Mouse (Mus musculus): Measurements from ENCODE around the gene Tmcc3. TPM values are rescaled to one million over a fixed set of nuclear protein-coding genes. Genes with fewer than 3 reads are reported as not detected.

Gene Tmcc3
- polyA plus RNA-seq, 1 experiment from 2014 or later: 2.8 TPM

GRCm38 (mm10) chr10:94294437-94294836, 17.3 kb upstream of the Tmcc3 start:
- Histone ChIP-seq H3K9ac (ENCODE audit: low read length) (peak overlapping the region; percentile 1; the same call in 1 of the 2 replicates), H3K4me3 (ENCODE audit: low read depth, low read length) (no peak overlapping the region), H3K4me2 (ENCODE audit: low read depth, low read length, severe bottlenecking) (no peak overlapping the region), H3K27me3 (ENCODE audit: control insufficient read depth, insufficient read depth, low read length) (no peaks in the 10 kb centered on the region), H3K4me1 (replicated peaks; ENCODE audit: control insufficient read depth, insufficient read depth, low read length) (peaks cover 6% of the 10 kb centered on the region; the same call in 1 of the 2 replicates), H3K36me3 (ENCODE audit: control insufficient read depth, insufficient read depth, low read length) (no peaks in the 10 kb centered on the region), H3K9me3 (ENCODE audit: control insufficient read depth, low read length) (no peaks in the 10 kb centered on the region), H3K27ac (ENCODE audit: low read depth, low read length) (peak overlapping the region; percentile 26; the same call in 1 of the 2 replicates)
- DNase-seq (ENCODE audit: low spot score) (no peak), ATAC-seq (replicated peaks; ENCODE audit: low FRiP score) (peak; percentile 55; the same call in 1 of the 2 replicates)
- 79% methylated on average over 5 of the region's 5 CpGs for WGBS

- Histone ChIP-seq H3K9ac (ENCODE audit: low read length) (peak overlapping the region; percentile 1; the same call in 1 of the 2 replicates), H3K36me3 (ENCODE audit: control insufficient read depth, insufficient read depth, low read length) (no peaks in the 10 kb centered on the region), H3K27ac (ENCODE audit: low read depth, low read length) (peak overlapping the region; percentile 37; the same call in 1 of the 2 replicates), H3K9me3 (ENCODE audit: control insufficient read depth, low read length) (no peaks in the 10 kb centered on the region), H3K4me2 (ENCODE audit: low read depth, low read length, severe bottlenecking) (no peak overlapping the region), H3K27me3 (ENCODE audit: control insufficient read depth, insufficient read depth, low read length) (no peaks in the 10 kb centered on the region), H3K4me3 (ENCODE audit: low read depth, low read length) (no peak overlapping the region), H3K4me1 (replicated peaks; ENCODE audit: control insufficient read depth, insufficient read depth, low read length) (peaks cover 6% of the 10 kb centered on the region; the same call in 1 of the 2 replicates)
- DNase-seq (ENCODE audit: low spot score): peak; percentile 56
- peak; percentile 79 for ATAC-seq (replicated peaks; ENCODE audit: low FRiP score)
- WGBS: 26% methylated on average over 6 of the region's 6 CpGs
These were observed 16.6 kb upstream of the Tmcc3 start for GRCm38 (mm10) chr10:94294933-94295750.

- no peaks in the 10 kb centered on the region for H3K9me3 ChIP-seq (ENCODE audit: control insufficient read depth, low read length)
- no peak for DNase-seq (ENCODE audit: low spot score)
- H3K27me3 ChIP-seq (ENCODE audit: control insufficient read depth, insufficient read depth, low read length): no peaks in the 10 kb centered on the region
- no peak overlapping the region for H3K4me3 ChIP-seq (ENCODE audit: low read depth, low read length)
- no peak overlapping the region for H3K9ac ChIP-seq (ENCODE audit: low read length)
- WGBS: 97% methylated on average over 5 of the region's 5 CpGs
- ATAC-seq (replicated peaks; ENCODE audit: low FRiP score): no peak
- H3K4me1 ChIP-seq (replicated peaks; ENCODE audit: control insufficient read depth, insufficient read depth, low read length): peaks cover 6% of the 10 kb centered on the region; the same call in 1 of the 2 replicates
- H3K27ac ChIP-seq (ENCODE audit: low read depth, low read length): no peak overlapping the region
- H3K36me3 ChIP-seq (ENCODE audit: control insufficient read depth, insufficient read depth, low read length): no peaks in the 10 kb centered on the region
- no peak overlapping the region for H3K4me2 ChIP-seq (ENCODE audit: low read depth, low read length, severe bottlenecking)
These were observed 15.7 kb upstream of the Tmcc3 start for GRCm38 (mm10) chr10:94295923-94296605.

GRCm38 (mm10) chr10:94298471-94298870, 13.3 kb upstream of the Tmcc3 start, which contains the start of gene Gm4792:
Gene Gm4792, minus strand, starts transcription at chr10:94298703.
- no peak for DNase-seq (ENCODE audit: low spot score)
- Histone ChIP-seq H3K9me3 (ENCODE audit: control insufficient read depth, low read length) (no peaks in the 10 kb centered on the region), H3K4me1 (replicated peaks; ENCODE audit: control insufficient read depth, insufficient read depth, low read length) (peaks cover 6% of the 10 kb centered on the region; the same call in 1 of the 2 replicates), H3K4me2 (ENCODE audit: low read depth, low read length, severe bottlenecking) (no peak within 1 kb of the TSS), H3K9ac (ENCODE audit: low read length) (no peak within 1 kb of the TSS), H3K27me3 (ENCODE audit: control insufficient read depth, insufficient read depth, low read length) (no peaks in the 10 kb centered on the region), H3K4me3 (ENCODE audit: low read depth, low read length) (no peak within 1 kb of the TSS), H3K36me3 (ENCODE audit: control insufficient read depth, insufficient read depth, low read length) (no peaks in the 10 kb centered on the region), H3K27ac (ENCODE audit: low read depth, low read length) (no peak within 1 kb of the TSS)
- ATAC-seq (replicated peaks; ENCODE audit: low FRiP score): no peak
- WGBS: 91% methylated on average over 3 of the region's 3 CpGs

- Histone ChIP-seq H3K4me1 (replicated peaks; ENCODE audit: control insufficient read depth, insufficient read depth, low read length) (peaks cover 6% of the 10 kb centered on the region; the same call in 1 of the 2 replicates), H3K9ac (ENCODE audit: low read length) (no peak overlapping the region), H3K27me3 (ENCODE audit: control insufficient read depth, insufficient read depth, low read length) (no peaks in the 10 kb centered on the region), H3K4me3 (ENCODE audit: low read depth, low read length) (no peak overlapping the region), H3K4me2 (ENCODE audit: low read depth, low read length, severe bottlenecking) (no peak overlapping the region), H3K9me3 (ENCODE audit: control insufficient read depth, low read length) (no peaks in the 10 kb centered on the region), H3K36me3 (ENCODE audit: control insufficient read depth, insufficient read depth, low read length) (no peaks in the 10 kb centered on the region), H3K27ac (ENCODE audit: low read depth, low read length) (no peak overlapping the region)
- DNase-seq (ENCODE audit: low spot score) (no peak), ATAC-seq (replicated peaks; ENCODE audit: low FRiP score) (no peak)
- 95% methylated on average over 2 of the region's 2 CpGs for WGBS
These were observed 12.4 kb upstream of the Tmcc3 start for GRCm38 (mm10) chr10:94299301-94299700.

GRCm38 (mm10) chr10:94304064-94304657, 7.6 kb upstream of the Tmcc3 start:
- no peaks in the 10 kb centered on the region for H3K36me3 ChIP-seq (ENCODE audit: control insufficient read depth, insufficient read depth, low read length)
- no peak for ATAC-seq (replicated peaks; ENCODE audit: low FRiP score)
- H3K27ac ChIP-seq (ENCODE audit: low read depth, low read length): no peak overlapping the region
- H3K27me3 ChIP-seq (ENCODE audit: control insufficient read depth, insufficient read depth, low read length): no peaks in the 10 kb centered on the region
- no peak overlapping the region for H3K4me2 ChIP-seq (ENCODE audit: low read depth, low read length, severe bottlenecking)
- WGBS: 72% methylated on average over 9 of the region's 9 CpGs
- no peak for DNase-seq (ENCODE audit: low spot score)
- H3K4me3 ChIP-seq (ENCODE audit: low read depth, low read length): no peak overlapping the region
- H3K9me3 ChIP-seq (ENCODE audit: control insufficient read depth, low read length): no peaks in the 10 kb centered on the region
- H3K4me1 ChIP-seq (replicated peaks; ENCODE audit: control insufficient read depth, insufficient read depth, low read length): no peaks in the 10 kb centered on the region
- H3K9ac ChIP-seq (ENCODE audit: low read length): no peak overlapping the region

- Histone ChIP-seq H3K4me1 (replicated peaks; ENCODE audit: control insufficient read depth, insufficient read depth, low read length) (no peaks in the 10 kb centered on the region), H3K27ac (ENCODE audit: low read depth, low read length) (no peak overlapping the region), H3K9ac (ENCODE audit: low read length) (no peak overlapping the region), H3K4me2 (ENCODE audit: low read depth, low read length, severe bottlenecking) (no peak overlapping the region), H3K4me3 (ENCODE audit: low read depth, low read length) (no peak overlapping the region), H3K27me3 (ENCODE audit: control insufficient read depth, insufficient read depth, low read length) (no peaks in the 10 kb centered on the region), H3K9me3 (ENCODE audit: control insufficient read depth, low read length) (no peaks in the 10 kb centered on the region; the same call in 1 of the 2 replicates), H3K36me3 (ENCODE audit: control insufficient read depth, insufficient read depth, low read length) (no peaks in the 10 kb centered on the region)
- ATAC-seq (replicated peaks; ENCODE audit: low FRiP score) (no peak), DNase-seq (ENCODE audit: low spot score) (no peak)
- 70% methylated on average over 5 of the region's 5 CpGs for WGBS
These were observed 6.2 kb upstream of the Tmcc3 start for GRCm38 (mm10) chr10:94305526-94305925.

GRCm38 (mm10) chr10:94310499-94311267, 1.1 kb upstream of the Tmcc3 start:
- Histone ChIP-seq H3K36me3 (ENCODE audit: control insufficient read depth, insufficient read depth, low read length) (no peaks in the 10 kb centered on the region), H3K9me3 (ENCODE audit: control insufficient read depth, low read length) (no peaks in the 10 kb centered on the region; the same call in 1 of the 2 replicates), H3K27ac (ENCODE audit: low read depth, low read length) (no peak overlapping the region), H3K9ac (ENCODE audit: low read length) (no peak overlapping the region), H3K27me3 (ENCODE audit: control insufficient read depth, insufficient read depth, low read length) (peaks cover 4% of the 10 kb centered on the region; the same call in 1 of the 2 replicates), H3K4me1 (replicated peaks; ENCODE audit: control insufficient read depth, insufficient read depth, low read length) (0 out of 2 replicates have a peak, but pooled peaks cover 2% of the 10 kb centered on the region), H3K4me3 (ENCODE audit: low read depth, low read length) (no peak overlapping the region), H3K4me2 (ENCODE audit: low read depth, low read length, severe bottlenecking) (no peak overlapping the region)
- ATAC-seq (replicated peaks; ENCODE audit: low FRiP score) (no peak), DNase-seq (ENCODE audit: low spot score) (no peak)
- 50% methylated on average over 9 of the region's 9 CpGs for WGBS

Measured in forebrain, embryonic 11.5 days (tissue).